Mouse (Mus musculus): ENCODE data around the gene Dph1. TPM values are rescaled to one million over a fixed set of nuclear protein-coding genes. Genes with fewer than 3 reads are reported as not detected.

Gene Dph1
- polyA plus RNA-seq, 1 experiment from 2014 or later = 21.1 TPM

DNA sequence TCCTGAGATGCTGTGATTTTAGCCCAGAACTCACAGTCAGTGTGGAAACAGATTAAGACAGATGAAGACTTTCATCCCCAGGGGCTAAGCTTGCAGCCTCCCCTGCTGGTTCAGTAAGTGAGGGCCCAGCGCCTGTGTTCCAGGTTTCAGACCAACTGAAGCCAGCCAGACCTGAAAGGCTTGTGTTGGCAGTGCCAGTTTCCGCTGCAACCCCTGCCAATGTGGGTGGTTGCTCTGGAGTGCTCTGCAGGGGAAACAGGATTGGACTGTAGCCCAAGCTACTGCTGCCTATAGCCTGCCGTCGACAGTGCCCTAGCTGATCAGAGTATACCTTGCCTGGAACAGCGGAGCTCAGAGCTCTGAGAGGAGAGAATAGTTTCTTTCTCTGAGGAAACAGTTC is 58.8 kb downstream of the Dph1 start:
- ATAC-seq (ENCODE audit: insufficient read depth, low FRiP score, low TSS enrichment) (no peak), DNase-seq (ENCODE audit: low spot score) (no peak)
- H3K9me3 ChIP-seq (ENCODE audit: control insufficient read depth, low read length) = no peaks in the 10 kb centered on the region
- H3K4me1 ChIP-seq (ENCODE audit: control insufficient read depth, insufficient read depth, low read length) = 0 out of 2 replicates have a peak, but pooled peaks cover 6% of the 10 kb centered on the region
- no peak overlapping the region for H3K27ac ChIP-seq (ENCODE audit: low read depth, low read length)
- no peaks in the 10 kb centered on the region for H3K27me3 ChIP-seq (ENCODE audit: control insufficient read depth, insufficient read depth, low read length)
- no peak overlapping the region for H3K4me3 ChIP-seq (ENCODE audit: low read depth, low read length)
- H3K9ac ChIP-seq (ENCODE audit: low read length) = no peak overlapping the region
- H3K4me2 ChIP-seq (ENCODE audit: low read depth) = no peak overlapping the region
- WGBS = 90% methylated on average over 5 of the region's 5 CpGs
- H3K36me3 ChIP-seq (ENCODE audit: control insufficient read depth, insufficient read depth, low read length) = no peaks in the 10 kb centered on the region

DNA sequence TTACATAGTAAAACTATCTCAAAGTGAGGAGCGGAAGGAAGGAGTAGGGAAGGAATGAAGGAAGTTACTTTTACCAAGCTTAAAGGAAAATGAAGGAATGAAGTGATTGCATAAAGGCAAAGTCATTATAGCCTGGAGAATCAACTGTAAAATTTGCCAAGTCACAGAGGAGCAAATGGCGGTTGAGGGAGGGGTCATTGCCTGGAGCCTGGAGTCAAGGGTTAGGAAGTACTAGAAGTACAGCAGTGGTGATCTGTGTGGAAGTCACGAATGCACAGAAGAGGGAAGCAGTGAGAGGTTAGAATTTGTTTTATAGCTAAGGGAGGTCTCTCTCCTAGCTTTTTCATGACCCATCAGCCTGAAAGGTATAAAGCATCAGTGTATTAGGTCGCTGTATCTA is 59.7 kb downstream of the Dph1 start:
- DNase-seq (ENCODE audit: low spot score) = no peak
- ATAC-seq (ENCODE audit: insufficient read depth, low FRiP score, low TSS enrichment) = no peak
- 0 out of 2 replicates have a peak, but pooled peaks cover under 1% of the 10 kb centered on the region for H3K4me1 ChIP-seq (ENCODE audit: control insufficient read depth, insufficient read depth, low read length)
- no peak overlapping the region for H3K9ac ChIP-seq (ENCODE audit: low read length)
- H3K27me3 ChIP-seq (ENCODE audit: control insufficient read depth, insufficient read depth, low read length) = no peaks in the 10 kb centered on the region
- no peak overlapping the region for H3K4me2 ChIP-seq (ENCODE audit: low read depth)
- WGBS = 85% methylated on average over 4 of the region's 4 CpGs
- H3K27ac ChIP-seq (ENCODE audit: low read depth, low read length) = no peak overlapping the region
- no peaks in the 10 kb centered on the region for H3K36me3 ChIP-seq (ENCODE audit: control insufficient read depth, insufficient read depth, low read length)
- H3K9me3 ChIP-seq (ENCODE audit: control insufficient read depth, low read length) = no peaks in the 10 kb centered on the region
- no peak overlapping the region for H3K4me3 ChIP-seq (ENCODE audit: low read depth, low read length)

DNA sequence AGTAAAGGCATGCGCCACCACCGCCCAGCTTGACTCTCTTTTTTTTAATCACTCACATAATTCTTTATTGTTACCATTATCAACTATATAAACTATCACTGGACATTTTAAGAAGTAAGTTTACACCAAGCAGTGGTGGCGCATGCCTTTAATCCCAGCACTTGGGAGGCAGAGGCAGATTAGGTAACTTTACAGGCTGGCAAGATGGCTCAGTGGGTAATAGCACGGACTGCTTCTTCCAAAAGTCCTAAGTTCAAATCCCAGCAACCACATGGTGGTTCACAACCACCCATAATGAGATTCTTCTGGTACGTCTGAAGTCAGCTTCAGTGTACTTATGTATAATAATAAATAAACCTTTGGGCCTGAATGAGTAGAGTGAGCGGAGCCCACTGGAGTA is 61.6 kb downstream of the Dph1 start:
- H3K4me1 ChIP-seq (ENCODE audit: control insufficient read depth, insufficient read depth, low read length) = no peaks in the 10 kb centered on the region

More for the DNA sequence above, 61.6 kb downstream of the Dph1 start:
- Histone ChIP-seq H3K9ac (ENCODE audit: low read length) (no peak overlapping the region), H3K4me2 (ENCODE audit: low read depth) (no peak overlapping the region), H3K4me3 (ENCODE audit: low read depth, low read length) (no peak overlapping the region), H3K9me3 (ENCODE audit: control insufficient read depth, low read length) (no peaks in the 10 kb centered on the region), H3K27ac (ENCODE audit: low read depth, low read length) (no peak overlapping the region), H3K36me3 (ENCODE audit: control insufficient read depth, insufficient read depth, low read length) (no peaks in the 10 kb centered on the region), H3K27me3 (ENCODE audit: control insufficient read depth, insufficient read depth, low read length) (no peaks in the 10 kb centered on the region)
- WGBS = 97% methylated on average over 6 of the region's 6 CpGs
- DNase-seq (ENCODE audit: low spot score) = no peak
- ATAC-seq (ENCODE audit: insufficient read depth, low FRiP score, low TSS enrichment) = no peak

MicroRNAs encoded within 50 kb of the gene (microRNA counts, 519-probe panel; counts per million panel counts)
- 3,045 counts per million, percentile 65 among the panel's probes with 10 or more counts for microRNA mmu-miR-132
- 171 counts per million, percentile 57 among the panel's probes with 10 or more counts for microRNA mmu-miR-212

Small RNA genes within 50 kb of the gene (microRNA-seq; reads per million reads assigned to microRNA genes)
- gene Mir132 (103 reads per million, percentile 51 among the genes with 10 or more reads in this experiment), gene Mir212 (15.4 reads per million, percentile 26 among the genes with 10 or more reads in this experiment)

Other genes starting within 250 kb of the Dph1 start
- gene Hic1, start 21.7 kb downstream of the Dph1 start, polyA plus RNA-seq (2014; fragmentation: Nextera tagmentation; extraction: Ambion mirVana) = 4.1 and 4.9 TPM in 2 replicates
- 32.6 and 37.4 TPM in 2 replicates for gene Ovca2, start 12.4 kb downstream of the Dph1 start, polyA plus RNA-seq (2014; fragmentation: Nextera tagmentation; extraction: Ambion mirVana)
- gene Rtn4rl1, start 2.5 kb upstream of the Dph1 start, polyA plus RNA-seq (2014; fragmentation: Nextera tagmentation; extraction: Ambion mirVana) = 4.5 and 6.0 TPM in 2 replicates
- 117 and 123 TPM in 2 replicates for gene Rpa1, start 157.1 kb upstream of the Dph1 start, polyA plus RNA-seq (2014; fragmentation: Nextera tagmentation; extraction: Ambion mirVana)
- 13.4 and 15.9 TPM in 2 replicates for gene Smyd4, start 157.2 kb upstream of the Dph1 start, polyA plus RNA-seq (2014; fragmentation: Nextera tagmentation; extraction: Ambion mirVana)
- gene Serpinf1, start 231.5 kb upstream of the Dph1 start, polyA plus RNA-seq (2014; fragmentation: Nextera tagmentation; extraction: Ambion mirVana) = 84.0 and 87.0 TPM in 2 replicates
- 0.15 and 0.17 TPM in 2 replicates for gene Serpinf2, start 248.3 kb upstream of the Dph1 start, polyA plus RNA-seq (2014; fragmentation: Nextera tagmentation; extraction: Ambion mirVana)

Measured in neural tube, embryonic 11.5 days (tissue).